Comparison of ENCODE assay signal across 10 mouse cellular contexts in the genomic region with DNA sequence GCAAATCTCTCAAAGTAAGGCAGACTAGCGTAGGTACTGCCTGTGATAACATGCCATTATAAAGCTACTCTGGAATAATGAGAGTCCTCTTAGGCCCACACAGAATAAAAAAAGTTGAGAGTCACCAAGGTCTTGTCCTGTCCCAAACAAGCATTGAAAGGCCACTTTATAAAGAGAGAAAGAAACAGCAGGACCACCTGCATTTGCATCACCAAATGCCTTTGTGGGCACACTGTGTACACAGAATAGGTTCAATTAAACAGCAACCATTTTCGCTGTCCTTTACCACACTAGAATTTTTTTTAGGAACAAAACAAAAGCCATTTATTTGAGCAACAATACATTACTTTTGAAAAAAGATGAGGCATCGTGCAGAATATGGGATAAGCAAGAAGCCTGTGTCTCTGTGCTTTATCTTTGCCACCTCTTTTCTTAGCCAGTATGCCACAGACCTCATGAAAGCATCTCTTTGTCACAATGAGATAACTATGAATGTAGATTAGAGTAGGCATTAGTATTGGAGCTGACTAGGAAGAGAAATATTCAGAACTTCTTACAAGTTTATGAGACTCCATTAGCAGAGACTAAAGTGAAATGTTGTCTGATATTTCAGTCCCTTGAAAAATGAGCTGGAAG.
"Had no signal": no experiment of that assay in that cellular context is flagged by ENCODE, and none has a peak within 500 bp of the region (broad histone marks: within the 10 kb centered on the region; RNA-seq: fewer than 3 reads in every experiment).

No protein-coding gene starts in this region.

- DNase-seq: kidney, postnatal 14 days; left cerebral cortex, postnatal 4 days; lung, adult 18-20 months; thymus, adult 18-20 months; thymus, postnatal 14 days had no signal

- H3K4me3 ChIP-seq: kidney, embryonic 15.5 days; limb, embryonic 13.5 days; midbrain, embryonic 15.5 days; neural tube, embryonic 13.5 days had no signal

- H3K9me3 ChIP-seq: kidney, embryonic 15.5 days; limb, embryonic 13.5 days; midbrain, embryonic 15.5 days; neural tube, embryonic 13.5 days had no signal

- ATAC-seq: midbrain, embryonic 15.5 days had no signal

- H3K27me3 ChIP-seq: kidney, embryonic 15.5 days; limb, embryonic 13.5 days; midbrain, embryonic 15.5 days; neural tube, embryonic 13.5 days had no signal

- H3K36me3 ChIP-seq: kidney, embryonic 15.5 days; limb, embryonic 13.5 days; midbrain, embryonic 15.5 days; neural tube, embryonic 13.5 days had no signal

- H3K9ac ChIP-seq: kidney, embryonic 15.5 days; limb, embryonic 13.5 days; liver, embryonic 14.5 days; midbrain, embryonic 15.5 days; neural tube, embryonic 13.5 days had no signal

- H3K27ac ChIP-seq: kidney, embryonic 15.5 days; limb, embryonic 13.5 days; liver, embryonic 14.5 days; midbrain, embryonic 15.5 days; neural tube, embryonic 13.5 days had no signal

- H3K4me1 ChIP-seq: kidney, embryonic 15.5 days; limb, embryonic 13.5 days; midbrain, embryonic 15.5 days; neural tube, embryonic 13.5 days had no signal

- H3K4me2 ChIP-seq: kidney, embryonic 15.5 days; limb, embryonic 13.5 days; midbrain, embryonic 15.5 days; neural tube, embryonic 13.5 days had no signal
